Mouse (Mus musculus) G1E (cell line): ENCODE data around the gene Plcd1.

Experiments
- CTCF ChIP-seq: IDR thresholded peaks from 2 replicates; pipeline ENCODE4 v1.5.1; 2012; ENCODE audit warnings: low read depth, low read length, inconsistent platforms, mixed read lengths
- GATA1 ChIP-seq: IDR thresholded peaks from 2 replicates; pipeline ENCODE4 v1.6.1; 2012; ENCODE audit warnings: borderline replicate concordance, low read length, inconsistent platforms, mixed read lengths
- GATA2 ChIP-seq: IDR thresholded peaks from 2 replicates; pipeline ENCODE4 v1.6.1; 2012; ENCODE audit warnings: low read depth, low read length, inconsistent platforms, borderline replicate concordance
- POLR2AphosphoS5 ChIP-seq: IDR thresholded peaks from 2 replicates; pipeline ENCODE4 v1.6.1; 2012; ENCODE audit warnings: low read depth, low read length, inconsistent platforms; ENCODE audit not compliant: insufficient replicate concordance

GRCm38 (mm10) chr9:119068266-119068665, 25.0 kb downstream of the Plcd1 start:
- TF ChIP-seq CTCF = no peak
- TF ChIP-seq GATA2 = no peak
- no peak for TF ChIP-seq GATA1
- TF ChIP-seq POLR2AphosphoS5 = no peak
